Mouse (Mus musculus) bone marrow, adult 2 months (tissue): Measurements from ENCODE around the gene Slc26a6.

Experiments
- CTCF ChIP-seq: fragments of 200-500 bp; IDR thresholded peaks from 2 replicates; pipeline ENCODE4 v1.5.1; 2011; ENCODE audit warnings: low read length, control low read depth; ENCODE audit not compliant: control insufficient read depth, insufficient read depth
- POLR2A ChIP-seq: fragments of 200-500 bp; IDR thresholded peaks from 2 replicates; pipeline ENCODE4 v1.6.1; 2011; ENCODE audit warnings: low read depth, mild to moderate bottlenecking, control low read depth, low read length, borderline replicate concordance; ENCODE audit not compliant: control insufficient read depth

DNA sequence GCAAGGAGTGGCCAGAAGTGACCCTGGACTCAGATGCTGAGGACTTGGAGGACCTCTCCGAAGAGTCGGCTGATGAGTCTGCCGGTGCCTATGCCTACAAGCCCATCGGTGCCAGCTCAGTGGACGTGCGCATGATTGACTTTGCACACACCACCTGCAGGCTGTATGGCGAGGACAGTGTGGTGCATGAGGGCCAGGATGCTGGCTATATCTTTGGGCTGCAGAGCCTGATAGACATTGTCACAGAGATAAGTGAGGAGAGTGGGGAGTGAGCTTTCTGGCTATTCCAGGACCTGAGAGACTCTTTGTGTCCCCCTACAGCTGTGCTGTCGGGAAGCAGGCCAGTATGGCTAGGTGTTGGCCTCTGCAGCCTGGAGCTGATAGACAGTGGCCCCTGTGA lies 47.3 kb upstream of the Slc26a6 start:
- TF ChIP-seq POLR2A (no peak), CTCF (no peak)
